Comparison of ENCODE assay signal across 29 mouse cellular contexts in genomic region chr16:86244191-86244590, GRCm38 (mm10).
DNase-seq lines count a peak whose midpoint lies in the region; ATAC-seq and TF ChIP-seq lines count a peak whose summit lies in the region.
"Had no signal": no experiment of that assay in that cellular context is flagged by ENCODE, and none has a peak within 500 bp of the region (broad histone marks: within the 10 kb centered on the region; RNA-seq: fewer than 3 reads in every experiment).

No protein-coding gene starts in this region.

- no peak for TF ChIP-seq CTCF in kidney, postnatal 0 days (IDR thresholded peaks at IDR 0.05; ENCODE audit: low read depth)

- no peaks in the 10 kb centered on the region for H3K9me3 ChIP-seq in kidney, embryonic 14.5 days (ENCODE audit: control insufficient read depth, low read length)
- no peaks in the 10 kb centered on the region for H3K9me3 ChIP-seq in kidney, postnatal 0 days (replicated peaks; ENCODE audit: low read length)
- H3K9me3 ChIP-seq: embryonic facial prominence, embryonic 10.5 days; embryonic facial prominence, embryonic 13.5 days; forebrain, embryonic 10.5 days; forebrain, embryonic 13.5 days; heart, embryonic 12.5 days; heart, embryonic 15.5 days; hindbrain, embryonic 10.5 days; hindbrain, embryonic 13.5 days; intestine, embryonic 15.5 days had no signal

- 0 out of 2 replicates have a peak, but pooled peaks cover 5% of the 10 kb centered on the region for H3K4me1 ChIP-seq in kidney, embryonic 14.5 days (ENCODE audit: control insufficient read depth, insufficient read depth, low read length)
- no peaks in the 10 kb centered on the region for H3K4me1 ChIP-seq in kidney, postnatal 0 days (replicated peaks; ENCODE audit: insufficient read depth, low read length)
- H3K4me1 ChIP-seq: embryonic facial prominence, embryonic 10.5 days; embryonic facial prominence, embryonic 13.5 days; forebrain, embryonic 10.5 days; forebrain, embryonic 13.5 days; heart, embryonic 12.5 days; heart, embryonic 15.5 days; hindbrain, embryonic 10.5 days; hindbrain, embryonic 13.5 days; intestine, embryonic 15.5 days had no signal

- no peak overlapping the region for H3K4me2 ChIP-seq in kidney, embryonic 14.5 days (replicated peaks; ENCODE audit: low read depth, low read length)
- H3K4me2 ChIP-seq in kidney, postnatal 0 days (ENCODE audit: low read length): no peak overlapping the region
- H3K4me2 ChIP-seq: embryonic facial prominence, embryonic 13.5 days; forebrain, embryonic 13.5 days; heart, embryonic 12.5 days; heart, embryonic 15.5 days; hindbrain, embryonic 13.5 days; intestine, embryonic 15.5 days had no signal

- H3K4me3 ChIP-seq in kidney, embryonic 14.5 days (ENCODE audit: low read length): no peak overlapping the region
- H3K4me3 ChIP-seq in kidney, postnatal 0 days (replicated peaks; ENCODE audit: low read depth, low read length): no peak overlapping the region
- H3K4me3 ChIP-seq: embryonic facial prominence, embryonic 10.5 days; embryonic facial prominence, embryonic 13.5 days; forebrain, embryonic 10.5 days; forebrain, embryonic 13.5 days; heart, embryonic 12.5 days; heart, embryonic 15.5 days; hindbrain, embryonic 10.5 days; hindbrain, embryonic 13.5 days; intestine, embryonic 15.5 days had no signal

- no peaks in the 10 kb centered on the region for H3K27me3 ChIP-seq in kidney, embryonic 14.5 days (ENCODE audit: control insufficient read depth, insufficient read depth, low read length)
- no peaks in the 10 kb centered on the region for H3K27me3 ChIP-seq in kidney, postnatal 0 days (ENCODE audit: insufficient read depth, low read length)
- H3K27me3 ChIP-seq: embryonic facial prominence, embryonic 13.5 days; forebrain, embryonic 13.5 days; heart, embryonic 12.5 days; heart, embryonic 15.5 days; hindbrain, embryonic 13.5 days; intestine, embryonic 15.5 days had no signal

- H3K36me3 ChIP-seq in kidney, embryonic 14.5 days (ENCODE audit: control insufficient read depth, insufficient read depth, low read length): no peaks in the 10 kb centered on the region
- no peaks in the 10 kb centered on the region for H3K36me3 ChIP-seq in kidney, postnatal 0 days (ENCODE audit: insufficient read depth, low read length)
- H3K36me3 ChIP-seq: embryonic facial prominence, embryonic 10.5 days; embryonic facial prominence, embryonic 13.5 days; forebrain, embryonic 10.5 days; heart, embryonic 12.5 days; heart, embryonic 15.5 days; hindbrain, embryonic 10.5 days; hindbrain, embryonic 13.5 days; intestine, embryonic 15.5 days had no signal

- 14% methylated on average over 2 of the region's 2 CpGs for WGBS in kidney, embryonic 14.5 days
- WGBS in kidney, postnatal 0 days: 22% methylated on average over 2 of the region's 2 CpGs

- DNase-seq in embryo, embryonic 10.5 days (ENCODE audit: low spot score): peak; percentile 5
- no peak for DNase-seq in embryo, embryonic 11 days
- DNase-seq in kidney, adult 11 months: no peak
- DNase-seq in kidney, postnatal 0 days (ENCODE audit: low spot score): peak; percentile 65
- DNase-seq in kidney, postnatal 10 days: no peak
- DNase-seq in mesoderm, embryonic 11.5 days (ENCODE audit: low read depth, low spot score): peak; percentile 10
- DNase-seq in layer of hippocampus, postnatal 10 days (ENCODE audit: low spot score in 2 of 2): no peak
- DNase-seq: adrenal gland, adult 2 months; adrenal gland, postnatal 14 days; cerebellum, adult 11 months; cerebellum, adult 2 months; cerebellum, adult 9-11 months; cerebellum, postnatal 25 days; gastrocnemius, postnatal 36 days; heart, postnatal 10 days; heart, postnatal 36 days had no signal

- H3K27ac ChIP-seq in kidney, embryonic 14.5 days (ENCODE audit: low read depth, low read length): peak overlapping the region; percentile 17; the same call in 1 of the 2 replicates
- no peak overlapping the region for H3K27ac ChIP-seq in kidney, postnatal 0 days
- H3K27ac ChIP-seq: embryonic facial prominence, embryonic 10.5 days; embryonic facial prominence, embryonic 13.5 days; forebrain, embryonic 10.5 days; forebrain, embryonic 13.5 days; heart, embryonic 15.5 days; hindbrain, embryonic 10.5 days; hindbrain, embryonic 13.5 days; intestine, embryonic 15.5 days had no signal

- ATAC-seq in kidney, embryonic 14.5 days (ENCODE audit: low FRiP score, low TSS enrichment): peak; percentile 82; the same call in 1 of the 2 replicates
- ATAC-seq in kidney, postnatal 0 days (replicated peaks; ENCODE audit: low FRiP score, low read depth): no peak; the same call in 1 of the 2 replicates
- ATAC-seq: CD4-positive, CD25-positive, alpha-beta regulatory T cell, adult 4 months; forebrain, embryonic 13.5 days; forebrain, embryonic 16.5 days; hindbrain, embryonic 16.5 days; intestine, embryonic 15.5 days had no signal

- H3K9ac ChIP-seq in kidney, embryonic 14.5 days (ENCODE audit: low read depth, low read length): no peak overlapping the region
- no peak overlapping the region for H3K9ac ChIP-seq in kidney, postnatal 0 days (ENCODE audit: low read depth, low read length)
- H3K9ac ChIP-seq: embryonic facial prominence, embryonic 13.5 days; forebrain, embryonic 13.5 days; heart, embryonic 12.5 days; heart, embryonic 15.5 days; hindbrain, embryonic 13.5 days; intestine, embryonic 15.5 days had no signal

Comparison
In these comparisons a context has a peak if more than half of its experiments do, and no peak if none do; other contexts are left out.
1. DNase-seq: peak in embryo, embryonic 10.5 days (single experiment), kidney, postnatal 0 days (single experiment) and mesoderm, embryonic 11.5 days (single experiment); none in embryo, embryonic 11 days (single experiment), kidney, adult 11 months (single experiment), kidney, postnatal 10 days (single experiment) and layer of hippocampus, postnatal 10 days (0 of 2).